Comparison of ENCODE assay signal across 7 mouse cellular contexts in genomic region chr12:78205915-78206570, GRCm38 (mm10). TPM values are rescaled to one million over a fixed set of nuclear protein-coding genes. Genes with fewer than 3 reads are reported as not detected.
A peak's percentile ranks its signal among the peaks of the same experiment; 100 is the strongest.
DNase-seq lines count a peak whose midpoint lies in the region; ATAC-seq lines count a peak whose summit lies in the region.

No protein-coding gene starts in this region.

- H3K4me1 ChIP-seq in forebrain, embryonic 13.5 days: 0 out of 2 replicates have a peak, but pooled peaks cover 9% of the 10 kb centered on the region
- H3K4me1 ChIP-seq in hindbrain, embryonic 11.5 days (replicated peaks; ENCODE audit: control insufficient read depth, insufficient read depth, low read length): no peaks in the 10 kb centered on the region

- H3K4me3 ChIP-seq in forebrain, embryonic 13.5 days: no peak overlapping the region
- H3K4me3 ChIP-seq in hindbrain, embryonic 11.5 days (ENCODE audit: low read depth, low read length): no peak overlapping the region

- no peaks in the 10 kb centered on the region for H3K9me3 ChIP-seq in forebrain, embryonic 13.5 days (replicated peaks)
- no peaks in the 10 kb centered on the region for H3K9me3 ChIP-seq in hindbrain, embryonic 11.5 days (ENCODE audit: control insufficient read depth, low read length)

- DNase-seq in Muller cell, postnatal 12 days (ENCODE audit: inconsistent ontology term): peak; percentile 69
- peak; percentile 66 for DNase-seq in c-Kit-positive CD71-positive TER-119-positive erythroid progenitor cells, embryonic 14.5 days (ENCODE audit: low spot score)
- DNase-seq in hindbrain, embryonic 11.5 days (ENCODE audit: low spot score): peak; percentile 81
- peak; percentile 27 for DNase-seq in layer of hippocampus, adult 9-11 months
- DNase-seq in lung, postnatal 25 days (ENCODE audit: low spot score): peak; percentile 80
- DNase-seq in retina, postnatal 1 day: peak; percentile 81

- whole genome bisulfite sequencing in forebrain, embryonic 13.5 days: 5% methylated on average over 5 of the region's 5 CpGs
- 16% methylated on average over 5 of the region's 5 CpGs for WGBS in hindbrain, embryonic 11.5 days

- H3K27me3 ChIP-seq in forebrain, embryonic 13.5 days: no peaks in the 10 kb centered on the region
- H3K27me3 ChIP-seq in hindbrain, embryonic 11.5 days (ENCODE audit: control insufficient read depth, insufficient read depth, low read length): no peaks in the 10 kb centered on the region

- peak; percentile 73 for ATAC-seq in forebrain, embryonic 13.5 days
- ATAC-seq in hindbrain, embryonic 11.5 days (ENCODE audit: low FRiP score): no peak

- no peak overlapping the region; the same call in 1 of the 2 replicates for H3K4me2 ChIP-seq in forebrain, embryonic 13.5 days
- H3K4me2 ChIP-seq in hindbrain, embryonic 11.5 days (replicated peaks; ENCODE audit: low read depth, low read length): no peak overlapping the region

- no peak overlapping the region for H3K27ac ChIP-seq in forebrain, embryonic 13.5 days
- H3K27ac ChIP-seq in hindbrain, embryonic 11.5 days (ENCODE audit: low read depth, low read length): no peak overlapping the region

- H3K36me3 ChIP-seq in forebrain, embryonic 13.5 days (ENCODE audit: poor library complexity, severe bottlenecking): no peaks in the 10 kb centered on the region
- H3K36me3 ChIP-seq in hindbrain, embryonic 11.5 days (ENCODE audit: control insufficient read depth, insufficient read depth, low read length): no peaks in the 10 kb centered on the region

- no peak overlapping the region for H3K9ac ChIP-seq in forebrain, embryonic 13.5 days
- no peak overlapping the region for H3K9ac ChIP-seq in hindbrain, embryonic 11.5 days (ENCODE audit: low read depth, low read length)

RNA-seq across cellular contexts. Expression of gene Gm6657, which starts 12.0 kb away (rescaled TPM):
- not detected in 2 replicates for polyA plus RNA-seq in forebrain, embryonic 13.5 days (2015; fragmentation: Nextera tagmentation; extraction: Ambion mirVana)
- polyA plus RNA-seq in hindbrain, embryonic 11.5 days (2014; fragmentation: Nextera tagmentation; extraction: Ambion mirVana): not detected in 2 replicates

RNA-seq across cellular contexts. Expression of gene Gphn, which starts 20.1 kb away (rescaled TPM):
- 21.5 and 26.9 TPM in 2 replicates for polyA plus RNA-seq in forebrain, embryonic 13.5 days (2015; fragmentation: Nextera tagmentation; extraction: Ambion mirVana)
- polyA plus RNA-seq in hindbrain, embryonic 11.5 days (2014; fragmentation: Nextera tagmentation; extraction: Ambion mirVana): 18.2 and 22.5 TPM in 2 replicates

Comparison
In these comparisons a context has a peak if more than half of its experiments do, and no peak if none do; other contexts are left out.
1. DNase-seq: peak in every context shown above with its lines; median percentile 81 in hindbrain, embryonic 11.5 days; 81 in retina, postnatal 1 day; 80 in lung, postnatal 25 days; 69 in Muller cell, postnatal 12 days; 66 in c-Kit-positive CD71-positive TER-119-positive erythroid progenitor cells, embryonic 14.5 days; 27 in layer of hippocampus, adult 9-11 months.